Mouse (Mus musculus) G1E-ER4 (cell line): ENCODE results near the gene Usp35. TPM values are rescaled to one million over a fixed set of nuclear protein-coding genes. Genes with fewer than 3 reads are reported as not detected.
A peak's percentile ranks its signal among the peaks of the same experiment; 100 is the strongest.

Source experiments
- GATA1 ChIP-seq: IDR thresholded peaks from one replicate; pipeline ENCODE4 v1.8.0; 2012; ENCODE audit warnings: low read length, inconsistent platforms
- polyA plus RNA-seq: library from polyadenylated mRNA; stranded (reverse); fragments of >175 nt; gene quantifications from 2 replicates; pipeline ENCODE4 v1.2.3, GENCODE M21; 2012

The Usp35 gene
- polyA plus RNA-seq, 1 experiment, result 0.21 TPM

DNA sequence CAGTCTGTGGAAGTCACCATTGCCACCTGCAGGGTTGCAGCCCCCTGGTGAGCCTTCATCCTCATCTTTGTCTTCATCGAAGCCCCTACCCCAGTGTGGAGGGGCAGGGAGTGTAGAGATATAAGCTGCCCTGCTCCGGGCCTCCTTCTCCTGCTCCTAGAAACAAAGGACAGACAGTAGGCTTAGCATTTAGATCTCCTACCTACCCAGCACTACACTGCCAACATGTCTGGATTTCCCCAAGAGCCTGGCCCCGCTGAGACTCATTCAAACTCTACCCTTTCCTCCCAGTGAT, 21.5 kb downstream of the Usp35 start:
- no peak for TF ChIP-seq GATA1

DNA sequence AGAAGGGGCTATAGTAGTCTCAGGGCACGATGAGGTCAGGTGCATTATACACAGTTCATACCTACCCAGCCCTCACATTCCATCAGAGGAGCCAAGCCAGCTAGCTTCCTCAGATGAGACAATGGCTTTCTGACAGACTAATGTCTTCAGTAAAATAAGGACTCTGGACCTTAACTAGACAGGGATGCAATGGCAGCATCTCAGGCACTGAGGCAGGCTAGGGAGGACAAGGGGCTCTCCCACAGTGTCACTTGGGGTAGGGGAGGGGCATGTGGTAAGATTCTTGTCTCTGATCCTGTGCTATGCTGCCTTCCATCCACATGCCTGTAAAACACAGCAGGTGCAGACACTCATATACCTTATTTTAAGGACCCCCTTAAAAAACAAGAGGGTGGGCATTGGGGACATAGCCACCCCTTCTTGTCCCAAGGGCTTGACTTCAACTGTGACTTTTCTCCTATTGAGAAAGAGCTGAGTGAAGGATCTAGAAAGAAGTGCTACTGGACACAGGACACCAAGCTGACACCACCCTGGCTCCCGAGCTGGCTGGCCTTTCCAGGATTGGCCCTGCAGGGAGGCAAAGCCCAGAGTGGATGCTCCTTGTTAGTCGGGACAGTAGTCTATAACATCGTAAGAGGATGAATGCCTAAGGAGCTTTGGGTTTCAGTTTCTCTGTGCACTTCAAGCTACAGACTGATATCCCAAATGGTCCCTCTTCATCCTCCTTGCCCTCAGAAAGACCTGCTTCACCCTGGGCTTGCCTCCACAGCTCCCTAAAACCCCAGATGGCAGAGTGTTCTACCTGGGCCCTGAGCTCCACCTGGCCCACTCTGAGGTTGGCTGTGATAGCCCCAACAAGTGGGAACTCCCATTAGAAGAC, 22.1 kb downstream of the Usp35 start:
- TF ChIP-seq GATA1, result no peak

DNA sequence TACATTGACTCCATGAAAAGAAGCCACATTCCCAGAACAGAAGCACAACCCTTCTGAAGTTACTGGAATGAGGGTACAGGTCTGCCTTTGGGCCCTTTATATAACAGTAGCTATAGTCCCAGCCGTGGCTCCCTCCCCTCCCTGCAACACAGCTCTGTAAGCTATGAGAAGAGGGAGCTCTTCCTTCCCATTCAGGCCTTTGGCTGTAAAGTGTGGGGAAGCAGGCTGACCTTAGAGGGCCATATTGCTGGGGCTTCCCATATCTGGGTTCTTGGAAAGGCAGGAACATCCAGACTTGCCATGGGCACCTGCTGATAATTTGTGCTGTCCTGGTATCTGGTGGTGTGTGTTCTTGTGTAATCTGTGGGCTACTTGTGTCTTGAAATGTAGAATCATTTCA, 24.3 kb downstream of the Usp35 start:
- no peak for TF ChIP-seq GATA1

DNA sequence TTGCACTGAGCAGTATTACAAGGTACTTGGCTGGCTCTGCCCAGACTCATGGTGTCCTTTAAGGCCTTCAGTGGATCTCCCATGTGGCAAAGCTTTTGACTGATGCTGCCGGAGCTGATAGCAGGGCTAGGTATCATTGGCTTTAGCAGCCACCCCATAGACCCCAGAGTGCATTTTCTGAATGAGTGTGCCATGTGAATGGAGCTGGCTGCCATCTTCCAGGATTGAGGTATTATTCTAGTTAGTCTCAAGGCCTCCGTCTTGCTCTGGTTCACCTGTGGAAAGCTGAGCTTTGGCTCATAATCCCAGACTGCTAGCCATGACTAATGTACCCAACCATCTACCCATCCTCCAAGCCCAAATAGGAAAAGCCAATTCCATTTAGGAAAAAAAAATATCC, 25.0 kb downstream of the Usp35 start:
- no peak for TF ChIP-seq GATA1

DNA sequence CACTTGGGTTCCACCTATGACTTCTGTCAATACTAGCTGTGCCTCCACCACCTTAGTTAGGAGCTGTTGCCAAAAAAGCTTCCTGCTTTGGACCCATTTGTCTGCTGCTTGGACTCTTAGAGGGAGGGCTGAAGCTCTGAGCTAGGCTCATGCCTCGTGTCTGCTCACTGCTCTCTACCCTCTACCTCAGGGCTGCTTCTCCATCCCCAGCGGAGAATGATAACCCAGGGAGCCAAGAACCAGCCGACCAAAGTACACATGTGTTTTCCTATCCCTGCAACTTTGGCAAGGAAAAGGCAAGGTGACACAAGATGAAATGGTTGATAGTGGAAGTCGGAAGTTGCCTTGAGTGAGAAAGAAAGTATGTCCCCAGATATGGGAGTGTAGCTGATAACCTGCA, 26.6 kb downstream of the Usp35 start:
- TF ChIP-seq GATA1, result no peak

DNA sequence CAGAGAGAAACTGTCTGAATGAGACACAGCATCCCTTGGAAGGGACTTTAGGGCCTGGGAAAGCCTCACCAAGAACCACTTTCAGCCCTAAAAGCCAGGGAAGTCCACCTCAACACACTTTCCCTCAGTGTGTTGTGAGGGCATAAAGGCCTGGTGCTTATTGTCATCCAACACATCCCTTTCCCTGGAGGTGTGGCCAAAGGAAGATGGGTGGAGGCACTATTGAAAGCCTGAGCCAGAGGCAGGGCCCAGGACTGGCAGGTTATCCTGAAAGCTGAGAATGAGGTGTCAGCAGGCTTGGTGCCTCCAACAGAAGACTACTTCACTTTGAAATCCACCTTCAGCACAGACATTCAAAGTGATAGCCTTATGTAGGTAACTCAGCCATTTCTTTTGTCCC, 27.3 kb downstream of the Usp35 start:
- TF ChIP-seq GATA1, result no peak

DNA sequence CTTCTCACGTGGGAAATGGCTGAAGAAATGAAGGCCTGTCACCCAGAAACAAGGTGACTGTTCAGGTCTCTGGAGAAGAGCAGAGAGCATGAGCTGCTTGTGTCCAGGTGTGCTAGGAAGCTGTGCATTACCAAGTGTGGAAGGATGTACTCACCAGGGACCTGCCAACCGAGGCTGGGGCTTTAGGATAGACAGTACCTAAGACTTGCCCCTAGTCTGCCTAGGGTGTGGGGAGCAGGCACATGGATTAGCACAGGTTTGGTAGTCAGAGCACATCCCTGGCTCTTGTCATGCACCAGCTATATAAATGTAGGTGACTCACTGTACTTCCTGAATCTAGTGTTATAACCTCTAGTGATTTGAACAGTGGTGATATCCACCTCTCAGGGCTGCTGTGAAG, 28.2 kb downstream of the Usp35 start:
- TF ChIP-seq GATA1, result no peak

DNA sequence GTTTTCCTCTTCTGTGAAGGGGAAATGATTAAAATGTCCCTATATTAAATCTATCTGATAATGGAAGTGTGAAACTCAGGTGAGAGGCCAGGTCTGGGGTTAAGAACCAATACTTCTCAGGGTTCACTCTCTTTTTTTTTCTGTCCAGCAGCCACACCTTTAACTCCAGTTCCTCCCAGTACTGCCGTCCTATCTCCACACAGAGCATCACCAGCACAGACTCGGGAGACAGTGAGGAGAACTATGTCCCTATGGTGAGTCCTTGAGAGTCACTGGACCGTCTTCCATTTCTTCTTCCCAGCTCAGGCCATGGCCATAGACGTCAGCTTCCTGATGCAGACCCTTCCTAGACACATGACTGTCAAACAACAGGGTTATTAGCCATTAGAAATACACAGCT, 28.9 kb downstream of the Usp35 start:
- no peak for TF ChIP-seq GATA1

DNA sequence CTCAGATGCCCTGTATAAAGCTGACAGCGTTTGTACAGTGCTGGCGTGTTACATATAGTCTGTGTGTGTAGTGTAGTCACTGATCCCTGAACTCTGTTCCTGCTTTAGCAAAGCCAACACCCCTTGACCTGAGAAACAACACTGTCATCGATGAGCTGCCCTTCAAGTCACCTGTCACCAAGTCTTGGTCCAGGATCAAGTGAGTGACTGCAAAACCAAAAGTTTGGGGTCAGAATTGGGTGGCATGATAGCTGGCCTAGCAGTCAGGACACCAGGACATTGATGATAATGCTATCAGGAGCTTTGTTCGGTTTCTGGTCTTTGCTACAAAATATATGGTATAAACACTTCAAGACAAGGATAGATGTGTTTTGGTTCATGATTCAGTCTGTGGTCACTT, 29.6 kb downstream of the Usp35 start:
- TF ChIP-seq GATA1, result no peak

DNA sequence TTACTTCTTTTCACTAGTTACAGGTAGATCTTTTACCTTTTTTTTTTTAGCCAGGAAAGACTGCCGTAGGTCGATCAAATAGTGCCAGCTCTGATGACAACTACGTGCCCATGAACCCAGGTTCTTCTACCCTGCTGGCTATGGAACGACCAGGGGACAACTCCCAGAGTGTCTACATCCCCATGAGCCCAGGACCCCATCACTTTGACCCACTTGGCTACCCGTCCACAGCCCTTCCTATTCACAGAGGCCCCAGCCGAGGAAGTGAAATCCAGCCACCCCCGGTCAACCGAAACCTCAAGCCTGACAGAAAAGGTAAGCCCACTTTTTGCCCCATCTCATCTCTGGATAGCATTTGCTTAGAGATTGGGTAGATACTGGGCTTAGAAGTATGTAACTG, 30.5 kb downstream of the Usp35 start:
- no peak for TF ChIP-seq GATA1

DNA sequence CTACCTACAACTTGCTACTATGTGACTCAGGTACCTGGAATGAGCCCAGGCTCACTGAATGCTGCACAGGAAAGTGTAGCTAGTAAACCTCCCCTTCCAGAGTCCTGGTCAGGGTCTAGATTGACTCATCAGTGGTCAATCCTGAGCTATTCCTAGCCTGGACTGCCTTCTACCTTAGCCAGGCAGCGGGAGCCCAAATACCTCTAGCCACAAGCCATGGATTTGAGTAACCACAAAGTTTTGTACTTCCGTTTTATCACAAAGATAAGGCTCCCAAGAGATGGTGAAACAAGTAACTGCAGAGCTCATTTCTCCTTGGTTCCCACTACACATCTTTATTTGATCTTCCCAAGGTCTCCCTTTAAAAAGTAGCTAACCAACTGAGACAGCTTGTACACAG, 30.9 kb downstream of the Usp35 start:
- TF ChIP-seq GATA1, result peak; percentile 33

DNA sequence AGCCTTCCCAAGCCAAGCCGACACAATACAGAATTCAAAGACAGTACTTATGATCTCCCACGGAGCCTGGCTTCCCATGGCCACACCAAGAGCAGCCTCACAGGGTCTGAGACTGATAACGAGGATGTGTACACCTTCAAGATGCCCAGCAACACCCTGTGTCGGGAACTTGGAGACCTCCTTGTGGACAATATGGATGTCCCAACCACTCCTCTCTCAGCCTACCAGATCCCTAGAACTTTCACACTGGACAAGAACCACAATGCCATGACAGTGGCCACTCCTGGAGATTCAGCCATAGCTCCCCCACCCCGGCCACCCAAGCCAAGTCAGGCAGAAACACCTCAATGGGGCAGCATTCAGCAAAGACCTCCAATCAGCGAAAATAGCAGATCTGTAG, 32.9 kb downstream of the Usp35 start:
- TF ChIP-seq GATA1, result no peak

DNA sequence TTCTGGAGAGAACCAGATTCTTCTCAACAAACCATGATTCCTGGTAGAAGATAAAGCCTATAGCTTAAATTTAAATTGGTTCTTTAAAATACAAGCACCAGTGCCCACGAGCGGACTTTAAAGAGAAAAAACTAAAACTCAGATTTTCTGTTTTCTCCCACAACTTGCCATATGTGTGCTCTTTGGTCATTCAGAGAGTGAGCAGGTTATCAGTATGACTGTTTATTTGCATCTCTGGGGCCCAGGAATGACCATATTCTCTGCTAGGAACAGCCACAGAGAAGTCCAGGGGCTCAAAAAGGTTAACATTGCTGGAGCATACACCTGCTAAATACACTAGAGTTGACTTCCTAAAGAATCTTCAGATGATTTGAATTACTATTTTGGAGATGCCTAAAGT, 33.5 kb downstream of the Usp35 start:
- TF ChIP-seq GATA1, result no peak

DNA sequence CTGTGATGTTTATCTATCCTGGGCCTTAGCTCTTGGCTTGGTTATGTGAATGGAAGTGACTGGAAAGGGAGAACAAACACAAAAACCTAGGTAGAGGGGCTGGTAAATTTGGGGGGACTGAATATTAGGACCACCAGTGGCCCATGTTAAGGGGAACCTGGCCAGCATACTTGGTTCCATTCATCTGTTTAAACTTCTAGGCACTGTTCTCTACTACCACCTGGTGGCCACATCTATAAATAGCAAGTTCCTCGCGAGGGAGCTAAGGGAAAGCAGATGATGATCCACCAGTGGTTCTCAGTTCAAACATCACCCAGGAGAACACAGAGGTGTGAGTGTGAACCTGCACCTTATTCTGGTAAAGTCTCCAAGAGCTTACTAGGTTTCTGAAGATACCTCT, 34.4 kb downstream of the Usp35 start:
- no peak for TF ChIP-seq GATA1

DNA sequence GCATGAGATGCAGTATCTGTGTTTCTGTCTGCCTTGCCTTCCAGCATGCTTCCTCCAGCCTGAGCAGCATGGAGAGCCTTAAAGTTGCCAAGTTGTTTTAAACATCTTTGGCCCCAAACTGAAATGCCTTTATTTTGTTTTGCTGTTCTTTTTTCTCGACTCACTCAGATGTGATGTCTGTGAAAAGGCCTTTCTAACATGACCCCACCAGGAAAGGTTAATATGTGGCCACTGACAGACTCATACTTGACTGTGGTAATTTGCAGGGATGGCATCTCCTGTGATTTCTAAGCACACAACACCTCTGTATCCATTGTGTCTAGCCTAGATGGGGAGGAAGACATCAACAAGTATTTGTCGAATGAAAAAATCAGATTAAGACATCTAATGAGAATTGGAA, 34.8 kb downstream of the Usp35 start:
- no peak for TF ChIP-seq GATA1

DNA sequence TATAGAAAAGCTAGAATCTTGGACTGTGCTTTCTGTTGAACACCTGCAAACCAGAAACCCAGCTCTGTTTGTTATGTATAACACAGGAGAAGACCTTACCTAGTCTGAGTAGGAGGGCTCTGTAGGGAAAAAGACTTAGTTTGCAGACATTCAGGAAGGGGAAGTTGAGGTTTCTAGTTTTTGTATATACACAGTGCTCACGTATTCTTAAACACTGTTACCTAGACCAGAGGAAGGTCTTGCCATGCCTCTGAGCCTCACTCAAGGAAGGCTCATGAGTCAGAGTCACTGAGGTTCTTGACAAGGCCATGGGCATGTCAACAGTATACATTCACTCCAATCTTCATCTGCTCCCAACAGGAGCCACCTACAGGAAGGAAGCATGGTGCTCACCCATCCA, 60.8 kb downstream of the Usp35 start:
- TF ChIP-seq GATA1, result no peak

DNA sequence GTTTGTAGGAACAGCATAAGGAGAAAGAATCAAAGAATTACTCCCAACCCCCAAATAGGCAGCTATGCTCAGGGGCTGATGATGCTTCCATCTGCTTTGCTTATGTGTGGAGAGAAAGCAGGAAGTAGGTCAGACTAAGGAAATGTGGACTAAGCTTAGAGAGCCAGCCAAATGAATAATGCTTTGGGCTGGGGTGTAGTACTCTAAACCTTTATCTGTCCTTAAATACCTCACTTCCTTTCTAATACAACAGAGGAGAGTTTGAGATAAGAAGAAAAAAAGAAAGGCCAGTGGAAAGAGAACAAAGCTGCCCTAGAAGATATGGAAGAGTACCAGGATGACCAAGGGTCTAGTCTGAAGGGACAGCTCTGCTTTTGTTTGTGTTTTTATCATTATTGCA, 61.5 kb downstream of the Usp35 start:
- TF ChIP-seq GATA1, result peak; percentile 50

DNA sequence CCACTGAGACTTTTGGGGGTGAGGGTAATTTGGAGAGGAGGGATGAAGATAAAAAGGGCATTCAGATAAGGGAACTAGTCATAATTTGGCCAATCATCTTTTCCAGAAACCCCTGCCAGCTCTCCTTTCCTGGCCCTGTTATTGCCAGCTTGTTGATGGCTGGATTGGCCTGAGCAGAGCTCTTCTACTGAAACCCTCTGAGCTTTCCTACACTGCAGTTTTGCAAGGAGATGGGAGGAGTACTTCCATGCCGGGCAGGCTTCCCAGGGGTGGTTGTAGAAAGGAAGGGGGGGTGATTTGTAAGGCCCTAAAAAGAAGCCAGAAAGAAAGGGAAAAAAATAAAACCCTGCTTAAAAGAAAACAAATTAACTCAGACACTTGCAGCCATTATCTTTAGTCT, 69.3 kb downstream of the Usp35 start:
- TF ChIP-seq GATA1, result no peak

Other genes with a start within 250 kb of the Usp35 start
- 0.38 and 0.69 TPM in 2 replicates for gene Kctd21, start 307 bp upstream of the Usp35 start, polyA plus RNA-seq
- 1.2 and 1.7 TPM in 2 replicates for gene Alg8, start 39.6 kb upstream of the Usp35 start, polyA plus RNA-seq
- 291 and 309 TPM in 2 replicates for gene Ndufc2, start 68.0 kb upstream of the Usp35 start, polyA plus RNA-seq
- not detected in 2 replicates for gene Thrsp, start 85.7 kb upstream of the Usp35 start, polyA plus RNA-seq
- not detected in 2 replicates for gene Kctd14, start 119.3 kb upstream of the Usp35 start, polyA plus RNA-seq
- 2.3 and 2.8 TPM in 2 replicates for gene Ints4, start 148.9 kb upstream of the Usp35 start, polyA plus RNA-seq
- 1.7 and 5.0 TPM in 2 replicates for gene Aamdc, start 247.5 kb upstream of the Usp35 start, polyA plus RNA-seq
- gene Rsf1, start 247.9 kb upstream of the Usp35 start, polyA plus RNA-seq, result 13.1 and 15.0 TPM in 2 replicates